Mouse (Mus musculus): ENCODE data around the gene Sbno2.

DNA sequence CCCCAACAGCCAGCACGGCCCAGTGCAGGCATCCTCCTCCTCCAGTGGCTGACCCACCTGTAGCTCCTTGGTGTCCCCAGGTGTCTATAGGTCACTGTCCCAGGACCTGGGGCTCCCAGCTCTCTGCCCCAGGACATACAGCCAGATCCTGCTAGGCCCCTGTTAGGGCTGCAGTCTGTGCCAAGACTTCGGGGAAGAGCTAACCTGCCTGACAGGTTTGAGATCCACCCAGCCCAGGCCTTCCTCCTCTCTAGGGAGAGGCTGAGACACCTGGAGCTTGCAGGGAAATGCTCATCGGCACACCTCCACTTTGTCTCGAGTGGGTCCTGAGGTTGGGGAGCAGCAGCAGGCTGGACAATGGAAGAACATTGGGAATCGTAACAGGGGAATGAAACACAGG is 555 bp upstream of the Sbno2 start:
- TF ChIP-seq MYOG (IDR thresholded peaks at IDR 0.05; ENCODE audit: control insufficient read depth in 1 of 3, insufficient read depth in 1 of 3, insufficient read length in 2 of 3, low read depth in 2 of 3): no peak
- no peak for TF ChIP-seq E2F4 (IDR thresholded peaks at IDR 0.05; ENCODE audit: insufficient read depth)
- TF ChIP-seq MAX (IDR thresholded peaks at IDR 0.05; ENCODE audit: low read depth): no peak
- TF ChIP-seq POLR2A (IDR thresholded peaks at IDR 0.05; ENCODE audit: insufficient read length, low read depth): no peak
- no peak for TF ChIP-seq USF1 (IDR thresholded peaks at IDR 0.05; ENCODE audit: low read depth)
- no peak for TF ChIP-seq POLR2AphosphoS2 (IDR thresholded peaks at IDR 0.05; ENCODE audit: insufficient read length, low read depth)
- no peak for TF ChIP-seq SRF (IDR thresholded peaks at IDR 0.05; ENCODE audit: control insufficient read depth, insufficient read length, low read depth)
